In the genomic region with DNA sequence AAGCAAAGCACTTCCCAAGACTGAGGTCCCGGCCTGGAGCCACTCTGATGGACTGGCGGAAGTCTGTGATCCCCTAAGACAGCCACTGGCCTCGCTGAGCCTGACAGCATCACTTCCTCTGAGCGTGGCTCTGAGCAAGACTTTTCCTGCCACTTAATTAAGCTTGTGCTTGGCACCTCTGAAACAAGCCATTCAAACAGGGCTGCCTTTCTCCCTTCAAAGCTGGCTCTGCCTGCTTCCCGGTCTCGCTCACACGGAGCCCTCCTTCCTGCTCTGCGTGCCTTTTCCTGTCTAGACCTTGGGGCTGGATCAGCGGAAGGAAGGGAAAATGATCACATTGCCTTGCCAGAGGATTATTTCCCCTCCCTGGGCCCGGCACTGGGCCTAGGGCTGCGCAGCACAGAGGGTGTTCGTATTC, we compare ENCODE assay signal across 9 mouse cellular contexts.
DNase-seq lines count a peak whose midpoint lies in the region; ATAC-seq and TF ChIP-seq lines count a peak whose summit lies in the region.
"Had no signal": no experiment of that assay in that cellular context is flagged by ENCODE, and none has a peak within 500 bp of the region (broad histone marks: within the 10 kb centered on the region; RNA-seq: fewer than 3 reads in every experiment).

No protein-coding gene starts in this region.

- no peaks in the 10 kb centered on the region for H3K9me3 ChIP-seq in neural tube, embryonic 15.5 days (replicated peaks)
- H3K9me3 ChIP-seq in heart, embryonic 12.5 days (replicated peaks): no peaks in the 10 kb centered on the region
- no peaks in the 10 kb centered on the region for H3K9me3 ChIP-seq in midbrain, postnatal 0 days (ENCODE audit: low read length)

- DNase-seq in neural tube, embryonic 10.5 days (ENCODE audit: extremely low spot score, low spot score): peak; percentile 26
- DNase-seq in kidney, postnatal 14 days: peak; percentile 68
- DNase-seq in midbrain, postnatal 0 days (ENCODE audit: low spot score): no peak
- DNase-seq in gastrocnemius, adult 18-20 months (ENCODE audit: low spot score): no peak
- DNase-seq in gastrocnemius, postnatal 25 days: no peak

- TF ChIP-seq CTCF in midbrain, postnatal 0 days (IDR thresholded peaks at IDR 0.05): no peak

- ATAC-seq in neural tube, embryonic 15.5 days (ENCODE audit: low FRiP score): no peak
- ATAC-seq in heart, embryonic 12.5 days (ENCODE audit: insufficient number of reproducible peaks, low FRiP score): peak; percentile 33; the same call in 1 of the 2 replicates
- peak; percentile 34; the same call in 1 of the 2 replicates for ATAC-seq in midbrain, postnatal 0 days (ENCODE audit: low FRiP score)

- H3K36me3 ChIP-seq in neural tube, embryonic 15.5 days: no peaks in the 10 kb centered on the region
- H3K36me3 ChIP-seq in heart, embryonic 12.5 days: no peaks in the 10 kb centered on the region
- no peaks in the 10 kb centered on the region for H3K36me3 ChIP-seq in midbrain, postnatal 0 days (ENCODE audit: insufficient read depth, low read length)

- no peak overlapping the region for H3K4me2 ChIP-seq in neural tube, embryonic 15.5 days
- H3K4me2 ChIP-seq in heart, embryonic 12.5 days: no peak overlapping the region
- no peak overlapping the region for H3K4me2 ChIP-seq in midbrain, postnatal 0 days (ENCODE audit: low read depth, low read length, poor library complexity, severe bottlenecking)

- H3K4me3 ChIP-seq in neural tube, embryonic 15.5 days (replicated peaks): no peak overlapping the region
- no peak overlapping the region for H3K4me3 ChIP-seq in heart, embryonic 12.5 days
- no peak overlapping the region for H3K4me3 ChIP-seq in midbrain, postnatal 0 days (ENCODE audit: low read depth, low read length)
- H3K4me3 ChIP-seq: erythroblast, embryonic 14.5 days had no signal

- no peak overlapping the region for H3K9ac ChIP-seq in neural tube, embryonic 15.5 days (replicated peaks)
- H3K9ac ChIP-seq in heart, embryonic 12.5 days: no peak overlapping the region
- no peak overlapping the region for H3K9ac ChIP-seq in midbrain, postnatal 0 days (replicated peaks; ENCODE audit: low read length, poor library complexity, severe bottlenecking)
- H3K9ac ChIP-seq: liver, embryonic 14.5 days had no signal

- H3K27me3 ChIP-seq in neural tube, embryonic 15.5 days (replicated peaks): no peaks in the 10 kb centered on the region
- no peaks in the 10 kb centered on the region for H3K27me3 ChIP-seq in heart, embryonic 12.5 days (replicated peaks)
- H3K27me3 ChIP-seq in midbrain, postnatal 0 days (ENCODE audit: insufficient read depth, low read length): no peaks in the 10 kb centered on the region

- no peaks in the 10 kb centered on the region for H3K4me1 ChIP-seq in neural tube, embryonic 15.5 days
- H3K4me1 ChIP-seq in heart, embryonic 12.5 days (replicated peaks): 0 out of 2 replicates have a peak, but pooled peaks cover 8% of the 10 kb centered on the region
- H3K4me1 ChIP-seq in midbrain, postnatal 0 days (ENCODE audit: insufficient read depth, low read length): no peaks in the 10 kb centered on the region

- no peak overlapping the region for H3K27ac ChIP-seq in neural tube, embryonic 15.5 days (replicated peaks)
- peak overlapping the region; percentile 18; the same call in 1 of the 2 replicates for H3K27ac ChIP-seq in heart, embryonic 12.5 days (ENCODE audit: poor library complexity, severe bottlenecking)
- no peak overlapping the region; the same call in 1 of the 2 replicates for H3K27ac ChIP-seq in midbrain, postnatal 0 days (ENCODE audit: low read depth, low read length)
- H3K27ac ChIP-seq: liver, embryonic 14.5 days had no signal

- WGBS in neural tube, embryonic 15.5 days: 65% methylated on average over 12 of the region's 12 CpGs
- 45% methylated on average over 12 of the region's 12 CpGs for WGBS in heart, embryonic 12.5 days
- WGBS in midbrain, postnatal 0 days: 49% methylated on average over 12 of the region's 12 CpGs

Comparison
In these comparisons a context has a peak if more than half of its experiments do, and no peak if none do; other contexts are left out.
1. DNase-seq: peak in neural tube, embryonic 10.5 days (single experiment) and kidney, postnatal 14 days (single experiment); none in midbrain, postnatal 0 days (single experiment), gastrocnemius, adult 18-20 months (single experiment) and gastrocnemius, postnatal 25 days (single experiment).